Mouse (Mus musculus): ENCODE data around the gene Hist2h2bb. TPM values are rescaled to one million over a fixed set of nuclear protein-coding genes. Genes with fewer than 3 reads are reported as not detected.
"Not testable (repeated sequence)": the region's sequence is repeated elsewhere in the genome, so short reads cannot be mapped to it uniquely, and the experiment has no call there.

Hist2h2bb gene
- polyA plus RNA-seq, 1 experiment from 2014 or later, result 17.6 TPM

- not testable (repeated sequence) for H3K9me3 ChIP-seq (replicated peaks; ENCODE audit: control insufficient read depth, low read length); H3K4me1 ChIP-seq (ENCODE audit: control insufficient read depth, insufficient read depth, low read length); H3K4me2 ChIP-seq (ENCODE audit: low read length); H3K27ac ChIP-seq (ENCODE audit: low read depth, low read length); H3K9ac ChIP-seq (ENCODE audit: low read length); H3K27me3 ChIP-seq (replicated peaks; ENCODE audit: control insufficient read depth, insufficient read depth, low read length); H3K4me3 ChIP-seq (ENCODE audit: low read depth, low read length); ATAC-seq; H3K36me3 ChIP-seq (ENCODE audit: control insufficient read depth, insufficient read depth, low read length); DNase-seq (ENCODE audit: low spot score)
- 89% methylated on average over 11 of the region's 11 CpGs for WGBS
Measured at GRCm38 (mm10) chr3:96287334-96287733, 17.8 kb downstream of the Hist2h2bb start.

GRCm38 (mm10) chr3:96289201-96289600, 19.6 kb downstream of the Hist2h2bb start:
- H3K9me3 ChIP-seq (replicated peaks; ENCODE audit: control insufficient read depth, low read length), result no peaks in the 10 kb centered on the region
- no peaks in the 10 kb centered on the region for H3K27me3 ChIP-seq (replicated peaks; ENCODE audit: control insufficient read depth, insufficient read depth, low read length)
- ATAC-seq (no peak), DNase-seq (ENCODE audit: low spot score) (no peak)
- no peak overlapping the region for H3K4me2 ChIP-seq (ENCODE audit: low read length)
- H3K9ac ChIP-seq (ENCODE audit: low read length), result no peak overlapping the region
- H3K27ac ChIP-seq (ENCODE audit: low read depth, low read length), result no peak overlapping the region
- no peak overlapping the region for H3K4me3 ChIP-seq (ENCODE audit: low read depth, low read length)
- WGBS, result 79% methylated on average over 3 of the region's 3 CpGs
- no peaks in the 10 kb centered on the region for H3K36me3 ChIP-seq (ENCODE audit: control insufficient read depth, insufficient read depth, low read length)
- H3K4me1 ChIP-seq (ENCODE audit: control insufficient read depth, insufficient read depth, low read length), result no peaks in the 10 kb centered on the region

GRCm38 (mm10) chr3:96290727-96291126, 21.2 kb downstream of the Hist2h2bb start:
- H3K9me3 ChIP-seq (replicated peaks; ENCODE audit: control insufficient read depth, low read length); H3K36me3 ChIP-seq (ENCODE audit: control insufficient read depth, insufficient read depth, low read length); H3K4me3 ChIP-seq (ENCODE audit: low read depth, low read length); DNase-seq (ENCODE audit: low spot score); H3K4me2 ChIP-seq (ENCODE audit: low read length); H3K27ac ChIP-seq (ENCODE audit: low read depth, low read length); H3K27me3 ChIP-seq (replicated peaks; ENCODE audit: control insufficient read depth, insufficient read depth, low read length); H3K9ac ChIP-seq (ENCODE audit: low read length); ATAC-seq; H3K4me1 ChIP-seq (ENCODE audit: control insufficient read depth, insufficient read depth, low read length): not testable (repeated sequence)
- WGBS, result 99% methylated on average over 3 of the region's 3 CpGs

- H3K36me3 ChIP-seq (ENCODE audit: control insufficient read depth, insufficient read depth, low read length), result no peaks in the 10 kb centered on the region
- DNase-seq (ENCODE audit: low spot score) (no peak), ATAC-seq (no peak)
- no peak overlapping the region for H3K4me3 ChIP-seq (ENCODE audit: low read depth, low read length)
- H3K9me3 ChIP-seq (replicated peaks; ENCODE audit: control insufficient read depth, low read length), result no peaks in the 10 kb centered on the region
- H3K9ac ChIP-seq (ENCODE audit: low read length), result no peak overlapping the region
- no peak overlapping the region for H3K4me2 ChIP-seq (ENCODE audit: low read length)
- WGBS, result 75% methylated on average over 6 of the region's 6 CpGs
- no peak overlapping the region for H3K27ac ChIP-seq (ENCODE audit: low read depth, low read length)
- H3K4me1 ChIP-seq (ENCODE audit: control insufficient read depth, insufficient read depth, low read length), result no peaks in the 10 kb centered on the region
- no peaks in the 10 kb centered on the region for H3K27me3 ChIP-seq (replicated peaks; ENCODE audit: control insufficient read depth, insufficient read depth, low read length)
Measured at GRCm38 (mm10) chr3:96292641-96293040, 23.1 kb downstream of the Hist2h2bb start.

- H3K9ac ChIP-seq (ENCODE audit: low read length), result no peak overlapping the region
- no peak overlapping the region for H3K4me2 ChIP-seq (ENCODE audit: low read length)
- H3K36me3 ChIP-seq (ENCODE audit: control insufficient read depth, insufficient read depth, low read length), result no peaks in the 10 kb centered on the region
- no peaks in the 10 kb centered on the region for H3K9me3 ChIP-seq (replicated peaks; ENCODE audit: control insufficient read depth, low read length)
- DNase-seq (ENCODE audit: low spot score), result no peak
- H3K4me3 ChIP-seq (ENCODE audit: low read depth, low read length), result no peak overlapping the region
- H3K27ac ChIP-seq (ENCODE audit: low read depth, low read length), result no peak overlapping the region
- H3K27me3 ChIP-seq (replicated peaks; ENCODE audit: control insufficient read depth, insufficient read depth, low read length), result no peaks in the 10 kb centered on the region
- no peaks in the 10 kb centered on the region for H3K4me1 ChIP-seq (ENCODE audit: control insufficient read depth, insufficient read depth, low read length)
- 47% methylated on average over 5 of the region's 5 CpGs for WGBS
- ATAC-seq, result no peak
Measured at GRCm38 (mm10) chr3:96293368-96293767, 23.8 kb downstream of the Hist2h2bb start.

GRCm38 (mm10) chr3:96293787-96294186, 24.2 kb downstream of the Hist2h2bb start, which contains the start of gene Fcgr1:
Fcgr1 (minus strand) TSS chr3:96293969.
- Histone ChIP-seq H3K9me3 (replicated peaks; ENCODE audit: control insufficient read depth, low read length) (no peaks in the 10 kb centered on the region), H3K27me3 (replicated peaks; ENCODE audit: control insufficient read depth, insufficient read depth, low read length) (no peaks in the 10 kb centered on the region), H3K4me2 (ENCODE audit: low read length) (no peak within 1 kb of the TSS), H3K27ac (ENCODE audit: low read depth, low read length) (no peak within 1 kb of the TSS), H3K4me1 (ENCODE audit: control insufficient read depth, insufficient read depth, low read length) (no peaks in the 10 kb centered on the region), H3K4me3 (ENCODE audit: low read depth, low read length) (no peak within 1 kb of the TSS), H3K9ac (ENCODE audit: low read length) (no peak within 1 kb of the TSS), H3K36me3 (ENCODE audit: control insufficient read depth, insufficient read depth, low read length) (no peaks in the 10 kb centered on the region)
- DNase-seq (ENCODE audit: low spot score) (no peak), ATAC-seq (no peak)
- WGBS, result 82% methylated on average over 4 of the region's 4 CpGs

- 93% methylated on average over 4 of the region's 4 CpGs for whole genome bisulfite sequencing
- Histone ChIP-seq H3K4me3 (ENCODE audit: low read depth, low read length) (no peak overlapping the region), H3K9me3 (replicated peaks; ENCODE audit: control insufficient read depth, low read length) (no peaks in the 10 kb centered on the region), H3K27ac (ENCODE audit: low read depth, low read length) (no peak overlapping the region), H3K4me2 (ENCODE audit: low read length) (no peak overlapping the region), H3K4me1 (ENCODE audit: control insufficient read depth, insufficient read depth, low read length) (no peaks in the 10 kb centered on the region), H3K9ac (ENCODE audit: low read length) (no peak overlapping the region), H3K36me3 (ENCODE audit: control insufficient read depth, insufficient read depth, low read length) (no peaks in the 10 kb centered on the region), H3K27me3 (replicated peaks; ENCODE audit: control insufficient read depth, insufficient read depth, low read length) (no peaks in the 10 kb centered on the region)
- ATAC-seq (no peak), DNase-seq (ENCODE audit: low spot score) (no peak)
Measured at GRCm38 (mm10) chr3:96298360-96298759, 28.8 kb downstream of the Hist2h2bb start.

- DNase-seq (ENCODE audit: low spot score), result no peak
- no peaks in the 10 kb centered on the region for H3K9me3 ChIP-seq (replicated peaks; ENCODE audit: control insufficient read depth, low read length)
- H3K4me2 ChIP-seq (ENCODE audit: low read length), result no peak overlapping the region
- H3K36me3 ChIP-seq (ENCODE audit: control insufficient read depth, insufficient read depth, low read length), result no peaks in the 10 kb centered on the region
- WGBS, result 98% methylated on average over 2 of the region's 2 CpGs
- no peaks in the 10 kb centered on the region for H3K27me3 ChIP-seq (replicated peaks; ENCODE audit: control insufficient read depth, insufficient read depth, low read length)
- H3K27ac ChIP-seq (ENCODE audit: low read depth, low read length), result no peak overlapping the region
- H3K9ac ChIP-seq (ENCODE audit: low read length), result no peak overlapping the region
- ATAC-seq, result no peak
- H3K4me1 ChIP-seq (ENCODE audit: control insufficient read depth, insufficient read depth, low read length), result no peaks in the 10 kb centered on the region
- H3K4me3 ChIP-seq (ENCODE audit: low read depth, low read length), result no peak overlapping the region
Measured at GRCm38 (mm10) chr3:96299562-96299961, 30.0 kb downstream of the Hist2h2bb start.

GRCm38 (mm10) chr3:96300706-96301529, 31.4 kb downstream of the Hist2h2bb start:
- H3K4me1 ChIP-seq (ENCODE audit: control insufficient read depth, insufficient read depth, low read length), result no peaks in the 10 kb centered on the region
- no peak overlapping the region for H3K4me2 ChIP-seq (ENCODE audit: low read length)
- H3K9ac ChIP-seq (ENCODE audit: low read length), result no peak overlapping the region
- H3K27ac ChIP-seq (ENCODE audit: low read depth, low read length), result no peak overlapping the region
- DNase-seq (ENCODE audit: low spot score), result no peak
- no peaks in the 10 kb centered on the region for H3K27me3 ChIP-seq (replicated peaks; ENCODE audit: control insufficient read depth, insufficient read depth, low read length)
- no peaks in the 10 kb centered on the region for H3K9me3 ChIP-seq (replicated peaks; ENCODE audit: control insufficient read depth, low read length)
- ATAC-seq, result no peak
- no peak overlapping the region for H3K4me3 ChIP-seq (ENCODE audit: low read depth, low read length)
- 79% methylated on average over 26 of the region's 26 CpGs for WGBS
- no peaks in the 10 kb centered on the region for H3K36me3 ChIP-seq (ENCODE audit: control insufficient read depth, insufficient read depth, low read length)

Measured in forebrain, embryonic 14.5 days (tissue).